Mouse (Mus musculus) embryo, embryonic 10 days (tissue): ENCODE results near the gene Cdc45.

Experiments used
- DNase-seq: peaks from one replicate; pipeline ENCODE4 v3.0.0-alpha.2; 2015; ENCODE audit warnings: low spot score

Gene Cdc45

DNA sequence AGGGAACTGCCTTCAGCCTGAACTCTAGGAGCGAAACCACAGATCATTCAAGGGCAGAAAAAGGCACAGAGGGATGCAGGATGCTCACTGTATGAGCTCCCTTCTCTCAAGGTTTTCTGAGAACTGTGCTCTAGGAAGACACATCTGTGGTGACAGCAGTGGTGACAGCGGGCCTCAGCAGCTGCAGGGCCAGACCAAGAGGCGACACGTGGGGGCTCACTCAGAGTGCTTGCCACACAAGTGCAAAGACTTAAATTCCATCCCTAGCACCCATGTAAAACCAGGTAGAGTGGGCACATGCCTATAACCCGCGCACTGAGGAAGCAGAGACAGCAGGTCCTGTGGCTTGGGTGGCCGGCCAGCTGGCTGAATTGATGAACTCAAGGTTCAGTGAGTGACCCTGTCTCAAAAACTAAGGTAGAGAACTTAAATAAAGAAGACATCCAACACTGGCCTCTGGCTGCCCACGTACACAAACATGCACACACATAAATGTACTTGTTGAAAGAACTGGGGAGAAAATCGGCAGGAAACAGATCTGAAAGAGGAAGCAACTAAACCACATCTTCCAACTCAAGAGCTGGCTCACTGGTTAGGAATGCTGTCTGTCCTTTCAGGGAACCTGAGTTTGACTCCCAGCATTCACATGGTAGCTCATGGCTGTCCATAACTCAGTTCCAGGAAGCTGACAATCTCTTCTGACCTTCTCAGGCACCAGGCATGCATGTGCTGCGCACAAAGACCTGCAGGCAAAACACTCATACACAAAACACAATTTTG is 23.0 kb downstream of the Cdc45 start:
- no peak for DNase-seq

DNA sequence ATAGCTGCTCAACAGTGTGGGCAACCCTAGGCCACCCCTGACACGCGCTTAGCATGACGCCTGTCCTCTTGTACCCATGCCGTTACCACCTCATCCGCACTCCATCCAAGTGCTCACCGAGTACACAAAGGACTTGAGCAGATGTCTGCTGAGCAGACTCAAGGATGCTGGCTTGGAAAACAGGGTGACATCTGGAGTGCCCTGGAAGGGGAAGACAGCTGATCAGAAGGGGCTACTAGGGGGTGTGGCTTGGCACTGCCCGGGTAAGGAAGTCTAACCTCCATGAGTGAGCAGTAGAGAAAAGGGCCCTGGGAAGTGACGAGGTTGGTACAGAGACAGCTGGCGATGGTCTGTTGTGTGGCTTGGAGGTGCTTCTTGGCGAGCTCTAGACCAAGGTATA is 25.1 kb downstream of the Cdc45 start:
- DNase-seq = no peak

DNA sequence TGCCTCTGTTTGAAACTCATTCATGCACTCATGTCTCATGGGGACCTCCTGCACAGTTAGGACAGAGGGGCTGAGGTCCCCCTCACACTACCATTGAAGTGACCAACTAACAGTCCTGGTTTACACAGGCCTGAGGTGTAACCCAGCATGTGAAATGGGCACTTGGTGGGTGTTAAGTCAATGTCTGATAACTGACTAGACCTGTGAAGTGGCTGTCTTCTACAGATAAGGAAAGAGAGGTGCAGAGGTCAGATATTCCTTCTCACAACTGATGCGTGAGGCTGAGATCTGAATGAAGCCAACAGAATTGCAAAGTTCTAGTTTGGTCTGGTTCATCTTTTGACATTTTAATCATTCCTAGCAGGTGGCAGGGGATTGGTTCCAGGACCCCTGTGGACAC is 26.3 kb downstream of the Cdc45 start:
- DNase-seq = no peak

DNA sequence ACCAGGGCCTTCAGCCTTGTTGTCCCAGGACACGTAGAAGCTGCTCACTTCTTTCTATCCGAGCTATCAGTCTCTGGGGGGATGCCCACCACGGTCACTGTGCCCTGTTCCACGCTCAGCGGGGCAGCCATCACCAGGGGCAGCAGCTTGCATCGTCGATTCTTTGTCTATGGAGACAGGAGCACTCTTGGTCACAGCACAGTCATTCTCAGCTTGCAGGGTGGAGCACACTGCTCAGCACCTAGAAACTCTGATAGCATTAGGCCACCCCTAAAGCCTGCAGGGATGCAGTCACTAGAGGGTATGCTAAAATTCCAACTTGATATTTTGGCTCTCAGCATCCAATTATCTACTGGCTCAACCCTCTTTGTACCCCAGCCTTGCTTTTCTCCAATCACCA is 26.8 kb downstream of the Cdc45 start:
- no peak for DNase-seq

DNA sequence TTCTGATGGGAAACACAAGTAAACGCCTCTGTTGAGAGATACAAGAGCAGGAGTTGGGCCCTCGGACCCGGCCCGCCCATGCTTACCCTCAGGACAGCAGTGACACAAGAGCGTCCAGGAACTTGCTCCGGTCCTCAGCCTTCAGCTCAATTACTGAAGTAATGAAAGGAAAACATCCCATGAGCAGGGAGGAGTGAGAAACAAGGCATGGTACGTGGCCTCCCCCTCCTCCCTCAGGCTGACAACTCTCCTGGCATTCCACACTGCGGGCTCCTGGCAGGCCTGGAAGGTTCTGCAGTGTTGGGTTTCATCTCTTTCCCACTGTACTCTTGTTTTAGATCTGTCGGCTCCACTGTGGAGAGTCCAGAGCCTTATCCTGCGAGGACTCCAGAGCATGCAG is 30.0 kb downstream of the Cdc45 start:
- DNase-seq = no peak

DNA sequence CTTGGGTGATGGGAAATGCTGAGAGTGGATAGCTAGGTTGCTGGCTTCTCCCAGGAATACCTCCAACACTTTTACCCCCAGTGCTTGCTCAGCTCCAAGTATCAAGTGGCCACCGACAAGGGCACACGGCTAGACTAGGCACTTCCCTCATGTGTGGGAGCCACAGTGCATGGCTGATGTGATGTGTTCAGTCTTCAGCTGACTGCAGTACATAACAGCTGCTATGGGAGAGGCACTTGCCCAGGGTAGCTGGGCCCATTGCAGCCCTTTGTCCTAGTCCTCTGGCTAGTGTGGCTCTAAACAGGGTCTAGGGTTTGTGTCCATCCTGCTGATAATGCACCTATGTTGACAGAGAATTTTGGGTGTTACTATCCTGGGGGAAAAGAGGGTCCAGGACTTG is 33.3 kb downstream of the Cdc45 start:
- peak; percentile 20 for DNase-seq

DNA sequence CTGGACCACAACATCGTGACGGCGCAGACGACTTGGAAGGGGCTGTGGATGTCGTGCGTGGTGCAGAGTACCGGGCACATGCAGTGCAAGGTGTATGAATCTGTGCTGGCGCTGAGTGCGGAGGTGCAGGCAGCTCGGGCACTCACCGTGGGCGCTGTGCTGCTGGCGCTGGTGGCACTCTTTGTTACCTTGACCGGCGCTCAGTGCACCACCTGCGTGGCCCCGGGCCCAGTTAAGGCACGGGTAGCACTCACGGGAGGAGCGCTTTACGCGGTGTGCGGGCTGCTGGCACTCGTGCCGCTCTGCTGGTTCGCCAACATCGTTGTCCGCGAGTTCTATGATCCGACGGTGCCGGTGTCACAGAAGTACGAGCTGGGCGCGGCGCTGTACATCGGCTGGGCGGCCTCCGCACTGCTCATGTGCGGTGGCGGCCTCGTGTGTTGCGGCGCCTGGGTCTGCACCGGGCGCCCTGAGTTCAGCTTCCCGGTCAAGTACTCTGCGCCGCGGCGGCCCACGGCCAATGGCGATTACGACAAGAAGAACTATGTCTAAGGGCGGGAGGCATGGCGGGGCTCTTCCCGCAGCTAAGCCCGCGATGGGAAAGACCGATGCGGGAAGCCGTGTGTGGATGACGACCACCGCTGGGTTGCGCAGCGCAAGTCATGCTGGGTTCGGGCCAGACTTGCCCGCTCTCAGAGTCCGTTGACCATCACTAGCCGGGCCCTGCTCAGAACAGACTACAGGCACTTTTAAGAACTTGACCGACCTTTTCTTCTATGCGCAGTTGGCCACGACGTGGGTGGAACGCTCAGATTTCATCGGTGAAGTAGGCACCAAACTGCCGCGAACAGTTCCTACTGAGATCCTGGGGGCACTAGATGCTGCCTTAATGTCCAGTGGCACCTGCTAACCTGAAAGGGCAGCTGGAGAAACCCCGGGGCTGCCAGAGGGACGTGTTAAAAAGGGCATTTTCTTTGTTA is 34.4 kb downstream of the Cdc45 start:
- peak; percentile 41 for DNase-seq

DNA sequence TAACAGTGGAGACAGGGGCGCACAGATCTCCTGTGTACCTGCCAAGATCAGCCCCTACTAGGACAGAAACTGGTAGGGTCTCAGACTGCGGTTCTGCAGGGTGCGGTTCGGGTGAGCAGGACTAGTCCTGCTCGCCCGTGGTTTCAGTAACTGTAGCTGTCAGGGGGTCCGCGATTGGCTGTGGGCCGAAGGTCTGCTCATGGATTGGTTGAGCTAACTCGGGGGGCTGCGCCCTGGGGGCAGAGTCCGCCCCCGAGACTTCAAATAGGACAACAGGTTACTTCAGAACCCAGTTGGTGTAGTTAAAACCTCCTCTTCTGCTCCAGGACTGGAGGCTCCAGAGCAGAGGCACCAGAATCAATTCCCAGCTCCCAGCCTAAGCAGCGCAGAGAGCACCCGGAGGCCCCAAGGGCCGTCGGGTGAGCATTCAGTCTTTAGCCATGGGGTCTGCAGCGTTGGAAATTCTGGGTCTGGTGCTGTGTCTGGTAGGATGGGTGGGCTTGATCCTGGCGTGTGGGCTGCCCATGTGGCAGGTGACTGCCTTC is 35.2 kb downstream of the Cdc45 start, which contains the start of gene Cldn5:
Cldn5 (plus strand) TSS at position 292 of the 545 bp plus-strand sequence.
- DNase-seq = peak; percentile 37

DNA sequence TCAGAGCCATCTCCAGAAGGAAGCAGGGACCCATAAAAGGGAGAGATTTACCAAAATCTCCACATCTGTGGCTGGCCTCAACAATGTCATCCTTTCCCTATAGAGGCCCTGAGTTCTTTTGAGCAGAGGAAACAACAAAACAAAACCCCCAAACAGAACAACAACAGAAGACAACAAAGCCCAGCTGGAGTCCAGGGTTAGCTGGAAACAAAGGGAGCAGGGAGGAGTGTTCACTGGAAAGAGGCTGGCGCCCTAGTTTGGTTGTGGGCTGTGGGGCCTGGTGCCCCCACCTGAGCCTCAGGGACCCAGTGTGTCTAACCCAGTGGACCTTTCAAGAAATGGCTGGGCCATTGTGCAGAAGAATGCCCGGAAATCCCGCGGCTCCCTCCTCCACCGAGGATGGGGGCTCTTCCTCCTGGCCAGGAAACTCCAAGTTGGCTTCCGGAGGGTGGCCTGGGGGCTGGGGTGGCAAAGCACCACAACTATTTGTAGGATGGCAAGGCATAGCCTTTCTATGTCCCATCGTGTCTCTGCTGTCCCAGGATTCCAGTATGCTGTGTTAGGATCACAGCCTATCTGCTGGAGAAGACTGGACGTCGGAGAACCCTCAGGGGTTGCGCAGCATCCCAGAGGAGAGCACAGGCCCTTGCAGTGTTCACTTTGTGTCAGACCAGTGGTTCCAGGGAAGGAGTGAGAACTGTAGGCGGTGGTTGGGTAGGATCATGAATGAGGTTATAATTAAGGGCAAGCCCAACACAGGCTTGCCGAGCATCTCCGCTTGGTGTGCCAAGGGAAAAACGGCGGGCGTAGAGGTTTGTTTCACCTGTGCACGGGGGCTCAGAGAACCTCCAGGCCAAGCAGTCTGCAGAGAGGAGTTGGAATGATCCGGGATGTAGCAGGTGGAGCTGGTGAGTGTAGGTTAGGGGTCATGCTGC is 35.9 kb downstream of the Cdc45 start:
- DNase-seq = no peak

DNA sequence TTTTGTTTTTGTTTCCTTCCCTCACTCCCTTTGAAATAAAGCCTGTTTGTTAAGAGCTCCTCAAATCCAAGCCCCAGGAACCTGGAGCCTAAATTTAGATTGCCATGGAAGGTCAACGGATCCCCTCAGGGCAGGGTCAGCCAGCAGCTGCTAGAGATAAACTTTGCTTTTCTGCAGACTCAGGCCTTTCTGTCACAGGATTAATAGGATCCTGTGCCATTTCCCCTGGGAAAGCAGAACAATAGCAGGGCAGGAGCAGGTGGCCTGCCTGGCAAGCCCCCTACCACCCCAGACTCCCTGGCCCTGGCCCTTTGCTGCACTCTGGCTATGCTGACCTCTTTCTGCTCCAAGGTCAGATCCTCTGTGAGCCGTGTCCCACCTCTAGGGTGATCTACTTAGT is 37.9 kb downstream of the Cdc45 start:
- DNase-seq = peak; percentile 56

DNA sequence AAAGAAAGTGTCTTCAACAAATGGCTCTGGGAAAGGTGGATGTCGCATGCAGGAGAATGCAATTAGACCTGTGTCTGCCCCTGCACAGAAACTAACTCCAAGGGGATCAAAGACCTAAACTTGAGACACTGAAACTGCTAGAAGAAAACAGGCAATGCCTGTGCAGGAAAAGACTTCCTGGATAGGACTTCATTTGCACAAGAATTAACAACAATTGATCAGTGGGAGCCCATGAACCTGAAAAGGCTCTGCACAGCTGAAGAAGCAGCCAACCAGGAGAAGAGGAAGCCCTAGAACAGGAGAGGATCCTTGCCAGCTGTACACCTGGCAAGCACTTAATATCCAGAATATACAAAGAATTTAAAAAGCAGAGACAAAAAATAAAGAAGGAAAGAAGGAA is 42.3 kb downstream of the Cdc45 start:
- DNase-seq = no peak

DNA sequence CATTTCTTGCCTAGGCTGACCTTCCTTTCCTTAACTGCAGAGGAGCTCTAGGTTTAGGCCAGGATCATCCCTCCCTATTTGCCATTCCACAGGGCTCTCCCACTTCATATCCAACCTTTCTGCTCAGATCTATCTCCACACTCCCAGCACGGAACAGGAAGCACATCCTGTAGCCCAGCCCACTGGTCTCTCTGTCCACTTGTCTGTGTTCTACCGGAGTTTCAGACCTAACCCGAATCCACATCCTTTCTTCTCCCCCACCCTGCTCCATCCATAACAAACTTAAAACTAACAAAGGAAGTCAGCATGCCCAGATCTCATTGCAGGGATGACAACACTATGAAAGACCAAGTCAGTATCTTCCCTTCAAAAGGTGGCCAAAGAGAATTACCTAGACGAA is 45.4 kb downstream of the Cdc45 start:
- DNase-seq = no peak

DNA sequence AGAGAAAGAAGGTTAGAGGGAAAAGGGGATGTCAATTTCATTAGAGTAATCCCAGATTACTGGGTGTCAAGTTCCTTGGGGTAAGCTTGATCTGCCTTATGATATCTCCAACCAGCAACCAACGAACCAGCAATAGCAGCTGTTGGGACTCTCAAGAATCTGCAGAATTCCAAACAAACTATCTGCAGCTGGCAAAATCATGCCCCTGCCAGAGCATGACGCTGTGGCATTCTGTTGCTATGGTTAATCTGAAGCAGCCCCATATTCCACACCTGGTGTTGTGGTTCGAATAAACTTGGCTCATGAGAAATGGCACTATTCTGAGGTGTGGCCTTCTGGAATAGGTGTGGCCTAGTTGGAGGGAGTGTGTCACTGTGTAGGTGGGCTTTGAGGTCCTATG is 48.8 kb downstream of the Cdc45 start:
- no peak for DNase-seq

DNA sequence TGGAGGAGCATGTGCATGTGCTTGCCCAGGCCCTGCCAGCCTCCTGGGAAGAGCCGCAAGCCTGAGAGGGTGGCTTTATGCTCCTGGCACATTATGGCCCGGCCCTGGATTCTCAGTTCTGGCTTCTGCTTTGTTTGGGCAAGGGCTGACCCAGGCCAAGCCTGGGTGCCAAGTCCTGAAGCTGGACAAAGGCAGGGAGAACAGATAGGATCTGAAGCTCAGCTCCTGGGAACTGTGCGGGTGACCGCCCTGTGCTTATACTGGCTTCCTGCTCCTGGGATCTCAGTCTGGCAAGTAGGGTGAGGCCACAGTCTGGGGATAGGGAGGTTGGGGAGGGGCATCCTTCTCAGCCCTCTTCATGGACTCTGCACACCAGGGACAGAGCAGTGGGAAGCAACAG is 50.1 kb downstream of the Cdc45 start:
- no peak for DNase-seq

DNA sequence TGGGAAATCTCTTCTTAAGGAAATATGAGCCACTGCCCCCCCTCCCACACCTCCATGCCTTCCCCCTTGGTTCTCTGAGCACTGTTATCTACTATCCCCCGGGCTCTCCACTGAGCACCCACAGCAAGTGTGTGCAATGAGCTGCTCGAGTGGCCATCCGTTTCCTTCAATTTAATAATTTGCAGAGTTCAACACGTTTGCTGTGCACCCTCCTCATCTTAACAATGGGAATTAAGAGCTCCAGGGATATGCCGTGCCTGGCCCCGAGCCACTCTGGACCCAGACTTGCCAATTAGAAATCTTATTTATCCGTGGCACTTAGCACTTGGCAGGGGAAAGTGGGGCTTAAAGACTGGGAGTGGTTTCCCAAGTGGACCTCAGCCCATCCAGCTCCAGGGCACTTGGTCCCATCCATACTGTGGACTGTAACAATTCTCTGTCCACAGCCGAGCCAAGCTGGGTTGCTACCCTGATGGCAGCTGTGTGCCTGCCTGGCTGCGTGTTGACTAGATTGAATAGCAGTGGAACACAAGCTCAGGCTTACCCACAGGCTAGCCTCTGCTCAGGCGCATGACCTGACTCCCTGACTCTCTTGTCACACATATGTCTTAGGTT is 59.8 kb downstream of the Cdc45 start:
- DNase-seq = no peak

DNA sequence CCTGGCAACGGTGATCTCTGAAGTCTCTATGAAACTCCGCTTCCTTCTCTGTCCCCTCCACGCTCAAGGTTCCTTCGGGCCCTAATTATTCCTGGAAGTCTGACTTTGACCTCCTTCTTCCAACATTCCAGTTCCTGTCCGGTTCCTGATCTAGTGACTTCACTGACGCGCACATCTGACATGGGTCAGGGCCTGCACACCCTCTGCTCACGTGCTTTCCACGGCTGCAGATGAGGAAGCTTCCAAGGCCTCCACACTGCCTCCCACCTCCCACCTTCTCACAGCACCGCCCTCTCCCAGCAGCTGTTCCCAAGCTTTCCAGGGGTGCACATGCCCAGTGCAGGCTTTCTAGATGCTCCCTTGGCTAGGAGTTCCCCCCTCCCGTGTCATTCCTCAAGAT is 60.7 kb downstream of the Cdc45 start:
- no peak for DNase-seq

DNA sequence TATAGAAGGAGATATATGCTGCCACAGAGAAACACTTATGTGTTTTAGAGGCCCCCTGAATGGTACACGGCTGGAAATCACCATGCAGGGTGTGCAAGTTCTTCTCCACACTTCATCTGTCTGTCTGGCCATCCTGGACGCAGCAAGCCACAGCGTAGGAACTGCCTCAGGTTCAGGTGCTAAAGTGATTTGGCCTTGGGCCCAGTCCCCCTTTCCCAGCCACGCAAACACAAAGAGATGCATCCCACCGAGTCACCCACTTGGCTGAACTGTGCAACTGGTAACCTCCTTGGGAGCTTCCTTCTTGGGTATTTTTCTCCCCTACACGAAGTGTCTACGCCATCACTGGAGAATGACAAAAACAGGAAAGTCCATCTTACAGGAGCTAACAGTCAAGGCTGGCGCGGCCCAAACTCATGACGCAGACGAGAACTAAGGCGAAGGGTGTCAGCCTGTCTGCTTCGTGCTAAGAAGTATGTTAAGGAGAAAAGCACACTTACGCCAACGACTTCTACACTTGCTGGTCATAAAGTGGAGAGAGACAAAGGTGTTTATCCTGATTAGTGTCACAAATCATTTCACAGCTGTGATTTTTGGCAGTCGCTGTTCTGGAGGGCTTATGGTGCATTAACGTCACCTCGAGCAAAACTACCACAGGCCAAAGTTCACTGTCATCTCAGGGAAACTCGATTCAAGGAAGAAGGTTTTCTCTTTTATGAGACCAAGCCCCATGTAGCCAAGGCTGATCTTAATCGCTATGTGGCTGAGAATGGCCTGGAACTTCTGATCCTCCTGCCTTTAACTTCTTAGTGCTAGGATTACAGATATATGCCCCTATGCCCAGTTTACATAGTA is 65.3 kb downstream of the Cdc45 start:
- no peak for DNase-seq

DNA sequence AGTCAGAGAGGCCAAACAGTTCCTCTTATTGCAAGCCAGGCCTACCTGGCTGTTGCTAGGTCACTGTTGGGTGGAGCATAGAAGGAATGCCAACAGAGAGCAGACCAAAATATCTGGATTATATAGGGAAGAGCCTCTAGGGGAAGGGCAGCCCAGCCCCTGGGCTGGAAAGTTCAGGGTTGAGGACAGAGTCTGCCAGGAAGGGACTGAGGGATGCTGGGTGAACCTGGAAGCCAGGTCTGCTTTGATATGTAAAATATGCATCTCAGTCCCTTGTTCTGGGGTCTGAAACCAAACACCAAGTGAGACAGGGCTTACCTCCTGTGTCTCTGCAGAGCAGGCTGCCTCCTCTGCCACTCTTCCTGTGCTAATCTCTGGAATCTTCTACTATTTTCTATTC is 73.5 kb downstream of the Cdc45 start:
- DNase-seq = no peak

DNA sequence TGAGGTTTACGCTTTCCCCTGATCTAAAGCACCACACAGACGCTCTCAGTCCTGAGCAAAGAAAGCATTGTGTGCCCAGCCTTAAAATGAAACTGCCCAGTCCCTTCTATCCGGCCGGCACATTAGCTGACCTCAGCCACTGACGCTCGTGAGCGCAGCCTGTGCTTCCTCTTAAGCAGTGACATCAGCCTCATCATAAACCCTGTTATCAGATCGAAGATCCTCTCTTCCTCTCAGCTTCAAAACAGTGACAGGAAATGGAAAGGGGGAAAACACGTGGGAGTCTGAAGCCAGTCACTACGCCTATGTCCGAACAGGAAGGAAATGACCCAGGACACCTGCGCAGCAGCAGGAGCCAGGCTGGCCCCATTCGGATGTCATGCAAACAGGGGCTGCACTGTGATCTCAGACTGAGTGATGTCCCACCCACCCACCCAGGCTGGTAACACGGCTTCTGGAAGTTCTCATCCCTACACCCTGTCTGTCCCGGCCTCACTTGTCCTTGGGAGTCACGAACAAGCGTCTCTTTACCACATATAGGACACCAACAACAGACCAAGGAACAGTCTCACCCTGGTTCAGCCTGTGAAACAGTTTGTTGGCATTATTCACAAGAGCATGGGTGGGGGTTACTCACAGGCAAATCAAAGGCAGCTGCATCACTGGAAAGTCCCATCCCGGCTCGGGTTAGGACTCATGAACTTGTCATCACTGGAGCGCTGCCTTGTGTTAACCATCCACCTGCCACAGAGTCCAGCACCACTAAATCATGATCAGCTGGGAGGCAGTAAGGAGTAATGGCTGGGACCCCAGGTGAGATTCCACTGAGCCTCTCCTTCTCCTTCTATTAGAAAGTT is 78.5 kb downstream of the Cdc45 start:
- peak; percentile 49 for DNase-seq
